Mouse (Mus musculus): ENCODE measurements at regions not wholly inside any gene's neighbourhood (a gene's known extent, or its start where the extent isn't known, plus 50 kb on each side); places are given as distances from the start of the nearest gene placed in this dataset.

- H3K9ac ChIP-seq (ENCODE audit: low read depth, low read length), result no peak overlapping the region
- H3K9me3 ChIP-seq (ENCODE audit: control insufficient read depth, low read length), result no peaks in the 10 kb centered on the region
- no peaks in the 10 kb centered on the region for H3K36me3 ChIP-seq (ENCODE audit: control insufficient read depth, insufficient read depth, low read length)
- no peak overlapping the region for H3K27ac ChIP-seq (ENCODE audit: low read depth, low read length)
- WGBS, result 28% methylated on average over 10 of the region's 10 CpGs
- no peak overlapping the region for H3K4me2 ChIP-seq (replicated peaks; ENCODE audit: low read depth, low read length)
- peaks cover 3% of the 10 kb centered on the region; the same call in 1 of the 2 replicates for H3K4me1 ChIP-seq (ENCODE audit: control insufficient read depth, insufficient read depth, low read length)
- H3K4me3 ChIP-seq (ENCODE audit: low read length), result no peak overlapping the region
- no peak for ATAC-seq (ENCODE audit: low FRiP score, low TSS enrichment)
- H3K27me3 ChIP-seq (ENCODE audit: control insufficient read depth, insufficient read depth, low read length), result peaks cover 5% of the 10 kb centered on the region; the same call in 1 of the 2 replicates
Measured at GRCm38 (mm10) chr5:118316310-118317017, 71.4 kb downstream of the 2410131K14Rik start.

DNA sequence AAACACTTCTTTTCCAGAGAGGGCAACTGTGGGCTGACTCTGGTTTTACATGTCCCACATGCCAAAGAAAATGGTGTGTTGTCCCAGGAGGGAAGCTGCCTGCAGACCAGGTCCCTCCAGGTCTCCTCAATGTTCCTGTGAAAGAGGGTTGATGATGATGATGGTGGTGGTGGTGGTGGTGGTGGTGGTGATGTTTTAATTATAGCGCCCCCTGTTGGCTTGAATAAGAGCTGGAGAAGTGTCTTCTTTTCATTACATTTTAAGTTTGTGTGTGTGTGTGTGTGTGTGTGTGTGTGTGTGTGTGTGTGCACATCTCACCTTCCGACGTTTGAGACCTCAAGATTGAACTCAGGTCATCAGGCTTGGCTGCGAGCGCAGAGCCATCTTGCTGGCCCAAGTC lies 73.0 kb downstream of the 2410131K14Rik start:
- peaks cover 12% of the 10 kb centered on the region; the same call in 1 of the 2 replicates for H3K4me1 ChIP-seq (ENCODE audit: control insufficient read depth, insufficient read depth, low read length)
- H3K9ac ChIP-seq (ENCODE audit: low read depth, low read length), result no peak overlapping the region
- no peaks in the 10 kb centered on the region for H3K9me3 ChIP-seq (ENCODE audit: control insufficient read depth, low read length)
- H3K4me2 ChIP-seq (replicated peaks; ENCODE audit: low read depth, low read length), result no peak overlapping the region
- ATAC-seq (ENCODE audit: low FRiP score, low TSS enrichment), result no peak
- peaks cover 5% of the 10 kb centered on the region; the same call in 1 of the 2 replicates for H3K27me3 ChIP-seq (ENCODE audit: control insufficient read depth, insufficient read depth, low read length)
- H3K27ac ChIP-seq (ENCODE audit: low read depth, low read length), result no peak overlapping the region
- no peaks in the 10 kb centered on the region for H3K36me3 ChIP-seq (ENCODE audit: control insufficient read depth, insufficient read depth, low read length)
- 63% methylated on average over 5 of the region's 5 CpGs for WGBS
- no peak overlapping the region for H3K4me3 ChIP-seq (ENCODE audit: low read length)

GRCm38 (mm10) chr5:118318883-118319282 lies 73.9 kb downstream of the 2410131K14Rik start:
- Histone ChIP-seq H3K27me3 (ENCODE audit: control insufficient read depth, insufficient read depth, low read length) (peaks cover 5% of the 10 kb centered on the region; the same call in 1 of the 2 replicates), H3K27ac (ENCODE audit: low read depth, low read length) (no peak overlapping the region), H3K9me3 (ENCODE audit: control insufficient read depth, low read length) (no peaks in the 10 kb centered on the region), H3K9ac (ENCODE audit: low read depth, low read length) (no peak overlapping the region), H3K36me3 (ENCODE audit: control insufficient read depth, insufficient read depth, low read length) (no peaks in the 10 kb centered on the region), H3K4me3 (ENCODE audit: low read length) (no peak overlapping the region), H3K4me1 (ENCODE audit: control insufficient read depth, insufficient read depth, low read length) (peaks cover 12% of the 10 kb centered on the region; the same call in 1 of the 2 replicates), H3K4me2 (replicated peaks; ENCODE audit: low read depth, low read length) (no peak overlapping the region)
- ATAC-seq (ENCODE audit: low FRiP score, low TSS enrichment), result no peak
- WGBS, result 3% methylated on average over 14 of the region's 15 CpGs

DNA sequence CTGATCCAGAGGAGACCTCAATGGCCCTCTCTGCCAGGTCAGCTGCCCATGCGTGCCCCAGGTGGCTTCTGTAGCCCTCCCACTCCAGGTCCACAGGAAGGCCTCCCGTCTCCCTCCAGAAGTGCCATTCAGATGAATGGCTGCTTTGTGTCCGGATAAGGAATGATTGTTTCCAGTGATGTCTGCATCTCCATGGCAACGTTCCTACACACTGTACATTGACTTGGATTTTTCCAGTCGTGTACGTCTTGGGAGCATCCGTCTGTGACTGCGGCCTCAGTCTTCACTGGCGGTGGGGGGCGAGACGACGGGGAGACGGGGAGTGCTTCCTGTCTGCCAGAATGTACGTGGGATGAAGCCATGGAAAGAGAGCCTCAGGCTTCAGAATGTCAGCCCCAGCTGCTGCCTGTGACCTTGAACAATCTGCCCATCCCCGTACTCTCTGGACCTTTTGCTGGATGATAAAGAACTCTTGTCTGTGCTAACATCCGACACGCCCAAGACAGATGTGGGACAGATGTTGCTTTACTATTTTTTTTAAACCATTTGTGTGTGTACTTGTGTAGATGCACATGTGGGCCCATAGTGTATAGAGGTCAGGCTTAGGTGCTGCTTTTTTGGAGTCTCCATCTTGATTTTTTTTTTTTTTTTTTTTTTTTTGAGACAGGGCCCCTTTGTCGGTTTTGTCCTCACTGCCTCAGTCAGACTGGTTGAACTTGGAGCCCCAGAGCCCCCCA lies 76.9 kb downstream of the 2410131K14Rik start:
- peak; percentile 64 for ATAC-seq (ENCODE audit: low FRiP score, low TSS enrichment)
- H3K9ac ChIP-seq (ENCODE audit: low read depth, low read length), result no peak overlapping the region
- 14% methylated on average over 18 of the region's 18 CpGs for WGBS
- H3K36me3 ChIP-seq (ENCODE audit: control insufficient read depth, insufficient read depth, low read length), result no peaks in the 10 kb centered on the region
- H3K27me3 ChIP-seq (ENCODE audit: control insufficient read depth, insufficient read depth, low read length), result peaks cover 5% of the 10 kb centered on the region; the same call in 1 of the 2 replicates
- H3K4me2 ChIP-seq (replicated peaks; ENCODE audit: low read depth, low read length), result no peak overlapping the region
- H3K9me3 ChIP-seq (ENCODE audit: control insufficient read depth, low read length), result no peaks in the 10 kb centered on the region
- H3K4me1 ChIP-seq (ENCODE audit: control insufficient read depth, insufficient read depth, low read length), result peaks cover 12% of the 10 kb centered on the region; the same call in 1 of the 2 replicates
- no peak overlapping the region for H3K4me3 ChIP-seq (ENCODE audit: low read length)
- no peak overlapping the region for H3K27ac ChIP-seq (ENCODE audit: low read depth, low read length)

DNA sequence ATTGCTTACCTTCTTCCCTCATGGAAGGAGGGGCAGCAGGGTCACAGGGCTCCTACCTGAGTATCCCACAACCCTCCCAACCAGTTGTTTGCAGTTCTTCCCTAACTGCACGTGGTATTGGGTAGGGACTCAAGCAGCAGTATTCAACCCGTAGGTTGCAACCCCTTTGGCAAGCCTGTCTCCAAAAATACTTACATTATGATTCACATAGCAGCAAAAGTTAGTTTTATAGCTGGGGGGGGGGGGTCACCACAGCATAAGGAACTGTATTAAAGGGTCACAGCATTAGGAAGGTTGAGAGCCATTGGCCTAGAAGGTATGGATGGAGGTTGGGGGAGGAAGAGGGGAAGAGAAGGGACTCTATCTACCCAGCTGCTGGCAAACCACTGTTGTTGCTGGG lies 78.1 kb downstream of the 2410131K14Rik start:
- Histone ChIP-seq H3K9ac (ENCODE audit: low read depth, low read length) (no peak overlapping the region), H3K27ac (ENCODE audit: low read depth, low read length) (no peak overlapping the region), H3K4me3 (ENCODE audit: low read length) (no peak overlapping the region), H3K27me3 (ENCODE audit: control insufficient read depth, insufficient read depth, low read length) (peaks cover 3% of the 10 kb centered on the region; the same call in 1 of the 2 replicates), H3K9me3 (ENCODE audit: control insufficient read depth, low read length) (no peaks in the 10 kb centered on the region), H3K4me1 (ENCODE audit: control insufficient read depth, insufficient read depth, low read length) (peaks cover 12% of the 10 kb centered on the region; the same call in 1 of the 2 replicates), H3K36me3 (ENCODE audit: control insufficient read depth, insufficient read depth, low read length) (no peaks in the 10 kb centered on the region), H3K4me2 (replicated peaks; ENCODE audit: low read depth, low read length) (no peak overlapping the region)
- no peak for ATAC-seq (ENCODE audit: low FRiP score, low TSS enrichment)
- WGBS, result 78% methylated on average over 2 of the region's 2 CpGs

DNA sequence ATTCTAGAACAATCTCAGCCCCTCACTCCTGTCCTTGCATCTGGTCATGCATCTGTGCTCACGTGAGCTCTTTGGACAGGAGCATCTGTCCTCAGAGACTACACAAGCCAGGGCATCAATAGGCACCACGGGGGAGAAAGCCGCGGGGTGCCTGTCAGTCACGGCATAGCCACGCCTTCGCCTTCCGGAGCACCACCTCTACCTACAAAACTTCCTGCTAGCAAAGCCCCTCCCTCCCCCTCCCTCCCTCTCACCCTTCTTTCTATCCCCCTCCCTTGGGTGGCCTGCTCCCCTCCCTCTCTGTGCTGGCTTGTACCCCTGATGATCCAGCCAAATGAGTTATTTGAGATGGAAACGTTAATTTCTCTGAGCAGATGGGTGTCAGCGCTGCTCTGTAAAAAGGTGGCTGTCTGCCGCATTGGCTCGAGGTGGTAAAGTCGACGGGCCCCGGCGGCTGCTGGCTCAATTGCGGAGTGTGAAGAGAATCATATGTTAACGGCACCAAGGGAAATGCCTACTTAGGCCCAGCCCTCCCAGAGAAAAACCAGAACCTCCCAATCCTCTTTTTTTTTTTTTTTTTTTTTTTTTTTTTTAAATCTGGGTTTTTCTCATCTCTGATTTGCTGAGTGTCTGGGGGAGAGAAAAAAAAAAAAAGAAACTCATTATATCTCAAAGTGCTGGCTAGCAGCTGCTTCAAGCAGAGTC lies 82.0 kb downstream of the 2410131K14Rik start:
- Histone ChIP-seq H3K36me3 (ENCODE audit: control insufficient read depth, insufficient read depth, low read length) (no peaks in the 10 kb centered on the region), H3K27me3 (ENCODE audit: control insufficient read depth, insufficient read depth, low read length) (peaks cover 8% of the 10 kb centered on the region; the same call in 1 of the 2 replicates), H3K4me1 (ENCODE audit: control insufficient read depth, insufficient read depth, low read length) (peaks cover 10% of the 10 kb centered on the region), H3K4me3 (ENCODE audit: low read length) (peak overlapping the region; percentile 25), H3K9ac (ENCODE audit: low read depth, low read length) (no peak overlapping the region), H3K27ac (ENCODE audit: low read depth, low read length) (no peak overlapping the region), H3K4me2 (replicated peaks; ENCODE audit: low read depth, low read length) (peak overlapping the region; percentile 41), H3K9me3 (ENCODE audit: control insufficient read depth, low read length) (no peaks in the 10 kb centered on the region)
- ATAC-seq (ENCODE audit: low FRiP score, low TSS enrichment), result 0 out of 2 replicates have a peak, but pooled peaks have one; percentile 17
- WGBS, result under 1% methylated on average over 18 of the region's 18 CpGs

DNA sequence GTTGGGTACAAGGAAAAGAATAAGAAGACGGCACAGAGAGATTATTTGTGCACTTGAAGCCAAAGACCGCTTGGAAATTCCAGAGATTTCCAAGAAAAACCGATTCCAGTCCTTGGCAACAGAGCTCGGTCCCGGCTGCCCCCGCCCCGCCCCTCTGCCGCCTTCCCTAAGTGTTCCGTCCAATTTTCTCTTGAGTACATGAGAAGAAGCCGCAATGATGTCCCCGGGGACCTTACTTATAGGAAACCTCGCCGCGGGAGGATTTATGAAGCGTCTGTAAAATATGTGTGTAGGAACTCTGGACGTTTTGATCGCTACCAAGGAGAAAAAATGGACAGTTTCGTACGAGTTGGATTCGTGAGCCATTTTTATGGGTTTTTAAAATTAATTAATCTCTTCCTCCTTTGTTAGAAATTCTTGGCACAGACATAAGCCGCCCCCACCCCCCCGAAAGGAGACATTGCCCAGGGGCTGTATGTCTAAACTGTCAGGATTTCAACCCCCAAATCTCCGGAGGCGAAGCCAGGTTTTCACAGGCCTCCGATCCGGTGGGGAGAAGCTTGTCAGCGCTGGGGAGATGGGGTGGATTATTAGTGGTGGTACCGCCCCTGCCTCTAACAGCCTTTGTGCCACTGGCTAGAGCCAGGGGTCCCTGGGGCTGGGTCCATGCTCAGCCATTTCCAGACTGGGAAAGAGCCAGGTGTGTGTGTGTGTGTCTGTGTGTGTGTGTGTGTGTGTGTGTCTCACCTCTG lies 83.1 kb downstream of the 2410131K14Rik start:
- H3K9ac ChIP-seq (ENCODE audit: low read depth, low read length), result no peak overlapping the region
- H3K27ac ChIP-seq (ENCODE audit: low read depth, low read length), result no peak overlapping the region
- H3K4me2 ChIP-seq (replicated peaks; ENCODE audit: low read depth, low read length), result peak overlapping the region; percentile 38
- H3K9me3 ChIP-seq (ENCODE audit: control insufficient read depth, low read length), result no peaks in the 10 kb centered on the region
- no peak for ATAC-seq (ENCODE audit: low FRiP score, low TSS enrichment)
- H3K27me3 ChIP-seq (ENCODE audit: control insufficient read depth, insufficient read depth, low read length), result peaks cover 8% of the 10 kb centered on the region; the same call in 1 of the 2 replicates
- whole genome bisulfite sequencing, result 5% methylated on average over 28 of the region's 28 CpGs
- peak overlapping the region; percentile 17; the same call in 1 of the 2 replicates for H3K4me3 ChIP-seq (ENCODE audit: low read length)
- peaks cover 12% of the 10 kb centered on the region for H3K4me1 ChIP-seq (ENCODE audit: control insufficient read depth, insufficient read depth, low read length)
- H3K36me3 ChIP-seq (ENCODE audit: control insufficient read depth, insufficient read depth, low read length), result no peaks in the 10 kb centered on the region

GRCm38 (mm10) chr5:118329143-118329542 lies 84.1 kb downstream of the 2410131K14Rik start:
- Histone ChIP-seq H3K4me2 (replicated peaks; ENCODE audit: low read depth, low read length) (no peak overlapping the region), H3K9ac (ENCODE audit: low read depth, low read length) (no peak overlapping the region), H3K36me3 (ENCODE audit: control insufficient read depth, insufficient read depth, low read length) (no peaks in the 10 kb centered on the region), H3K4me1 (ENCODE audit: control insufficient read depth, insufficient read depth, low read length) (peaks cover 12% of the 10 kb centered on the region), H3K27me3 (ENCODE audit: control insufficient read depth, insufficient read depth, low read length) (peaks cover 8% of the 10 kb centered on the region; the same call in 1 of the 2 replicates), H3K4me3 (ENCODE audit: low read length) (no peak overlapping the region), H3K9me3 (ENCODE audit: control insufficient read depth, low read length) (no peaks in the 10 kb centered on the region), H3K27ac (ENCODE audit: low read depth, low read length) (no peak overlapping the region)
- WGBS, result 70% methylated on average over 5 of the region's 5 CpGs
- no peak for ATAC-seq (ENCODE audit: low FRiP score, low TSS enrichment)
